Mouse (Mus musculus) ES-E14 (cell line): ENCODE data around the gene Zfp579.

Experiments
- HCFC1 ChIP-seq: IDR thresholded peaks from 2 replicates; pipeline ENCODE4 v1.6.1; 2012; ENCODE audit warnings: low read length, inconsistent platforms, borderline replicate concordance; ENCODE audit not compliant: insufficient read depth
- ZC3H11A ChIP-seq: IDR thresholded peaks from 2 replicates; pipeline ENCODE4 v1.6.1; 2012; ENCODE audit warnings: low read depth, mild to moderate bottlenecking, inconsistent platforms, low read length, borderline replicate concordance
- ZNF384 ChIP-seq: IDR thresholded peaks from 2 replicates; pipeline ENCODE4 v1.6.1; 2012; ENCODE audit warnings: low read depth, low read length, inconsistent platforms

- TF ChIP-seq ZNF384 (no peak), ZC3H11A (no peak), HCFC1 (no peak)
Observed at GRCm38 (mm10) chr7:4993999-4994788, 1.8 kb downstream of the Zfp579 start.
